Mouse (Mus musculus): Measurements from ENCODE around the gene Irx4.

GRCm38 (mm10) chr13:73269251-73269650 lies 9.0 kb downstream of the Irx4 start:
- TF ChIP-seq CTCF (IDR thresholded peaks at IDR 0.05; ENCODE audit: borderline replicate concordance, insufficient read depth, low read depth, low read length), result no peak
- no peak for TF ChIP-seq POLR2A (IDR thresholded peaks at IDR 0.05; ENCODE audit: borderline replicate concordance, insufficient read depth, low read length)
